Mouse (Mus musculus) small intestine, adult 2 months (tissue): Measurements from ENCODE around the gene 4930404N11Rik.

Experiments
- CTCF ChIP-seq: fragments of 200-500 bp; IDR thresholded peaks from 2 replicates; pipeline ENCODE4 v1.5.1; 2012; ENCODE audit warnings: low read depth, mild to moderate bottlenecking, control low read depth, inconsistent platforms, low read length, moderate library complexity, mixed read lengths; ENCODE audit not compliant: insufficient replicate concordance, insufficient read length; ENCODE audit errors: extremely low read depth
- POLR2A ChIP-seq: fragments of 200-500 bp; IDR thresholded peaks from 2 replicates; pipeline ENCODE4 v1.6.1; 2012; ENCODE audit warnings: low read depth, mild to moderate bottlenecking, control low read depth, inconsistent platforms, low read length, moderate library complexity

DNA sequence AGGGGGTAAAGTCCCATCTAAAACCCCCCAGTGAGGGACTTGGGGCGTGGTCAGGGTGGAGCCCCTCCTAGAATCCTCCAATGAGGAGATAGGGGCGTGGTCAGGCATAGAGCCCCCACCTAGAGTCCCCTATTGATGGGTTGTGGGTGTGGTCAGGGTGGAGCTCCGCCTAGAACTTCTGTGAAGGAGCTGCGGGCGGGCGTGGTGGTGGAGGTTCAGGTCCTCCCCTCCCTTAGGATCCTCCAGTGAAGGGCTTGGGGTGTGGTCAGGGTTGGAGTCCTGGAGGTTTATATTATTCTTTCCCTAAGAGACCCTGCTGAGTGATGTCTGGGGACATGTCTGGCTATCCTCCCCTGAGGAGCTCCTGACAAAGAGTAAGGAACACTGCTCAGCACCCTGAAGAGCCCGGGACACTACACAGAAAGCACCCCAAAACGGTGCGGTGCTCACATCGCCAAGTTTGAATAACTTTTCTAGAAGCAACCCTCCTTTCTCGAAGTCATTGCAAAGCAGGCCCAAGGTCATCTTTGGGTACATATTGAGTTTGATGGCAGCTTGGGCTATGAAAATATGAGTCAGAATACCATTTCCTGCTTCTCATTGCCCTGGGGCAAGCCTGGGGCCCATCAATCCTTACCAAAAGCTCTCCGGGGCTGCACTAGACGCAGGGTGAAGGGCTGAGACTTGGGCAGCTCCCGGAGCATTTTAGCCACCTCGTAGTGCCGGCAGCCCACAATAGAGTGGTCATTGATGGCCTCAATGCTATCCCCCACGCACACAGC, 24.9 kb downstream of the 4930404N11Rik start:
- TF ChIP-seq CTCF (no peak), POLR2A (no peak)
